Mouse (Mus musculus): ENCODE results near the gene Psma3. TPM values are rescaled to one million over a fixed set of nuclear protein-coding genes. Genes with fewer than 3 reads are reported as not detected.
A peak's percentile ranks its signal among the peaks of the same experiment; 100 is the strongest.

Psma3 gene
- polyA plus RNA-seq, 1 experiment from 2014 or later, result 652 TPM

GRCm38 (mm10) chr12:70984855-70985550 is 10.6 kb downstream of the Psma3 start:
- H3K9me3 ChIP-seq (ENCODE audit: control insufficient read depth, low read length), result no peaks in the 10 kb centered on the region
- no peak overlapping the region for H3K4me3 ChIP-seq (ENCODE audit: low read depth, low read length)
- no peaks in the 10 kb centered on the region for H3K27me3 ChIP-seq (ENCODE audit: control insufficient read depth, insufficient read depth, low read length)
- ATAC-seq (ENCODE audit: insufficient number of reproducible peaks, low FRiP score, low TSS enrichment, low read depth) (no peak), DNase-seq (ENCODE audit: low spot score) (no peak)
- no peak overlapping the region for H3K4me2 ChIP-seq (ENCODE audit: low read depth, severe bottlenecking)
- no peak overlapping the region for H3K9ac ChIP-seq (ENCODE audit: low read length)
- no peaks in the 10 kb centered on the region for H3K4me1 ChIP-seq (ENCODE audit: control insufficient read depth, insufficient read depth, low read length)
- WGBS, result 92% methylated on average over 7 of the region's 7 CpGs
- H3K36me3 ChIP-seq (ENCODE audit: control insufficient read depth, insufficient read depth, low read length), result peaks cover 23% of the 10 kb centered on the region; the same call in 1 of the 2 replicates
- no peak overlapping the region for H3K27ac ChIP-seq (replicated peaks; ENCODE audit: low read depth, low read length)

- Histone ChIP-seq H3K4me3 (ENCODE audit: low read depth, low read length) (no peak overlapping the region), H3K36me3 (ENCODE audit: control insufficient read depth, insufficient read depth, low read length) (no peaks in the 10 kb centered on the region; the same call in 1 of the 2 replicates), H3K9ac (ENCODE audit: low read length) (no peak overlapping the region), H3K9me3 (ENCODE audit: control insufficient read depth, low read length) (no peaks in the 10 kb centered on the region), H3K4me2 (ENCODE audit: low read depth, severe bottlenecking) (no peak overlapping the region), H3K27me3 (ENCODE audit: control insufficient read depth, insufficient read depth, low read length) (no peaks in the 10 kb centered on the region), H3K27ac (replicated peaks; ENCODE audit: low read depth, low read length) (no peak overlapping the region), H3K4me1 (ENCODE audit: control insufficient read depth, insufficient read depth, low read length) (no peaks in the 10 kb centered on the region)
- 96% methylated on average over 5 of the region's 5 CpGs for WGBS
- DNase-seq (ENCODE audit: low spot score) (no peak), ATAC-seq (ENCODE audit: insufficient number of reproducible peaks, low FRiP score, low TSS enrichment, low read depth) (no peak)
Measured at GRCm38 (mm10) chr12:70997225-70997624, 22.8 kb downstream of the Psma3 start.

- no peak overlapping the region for H3K4me3 ChIP-seq (ENCODE audit: low read depth, low read length)
- DNase-seq (ENCODE audit: low spot score) (no peak), ATAC-seq (ENCODE audit: insufficient number of reproducible peaks, low FRiP score, low TSS enrichment, low read depth) (no peak)
- H3K4me1 ChIP-seq (ENCODE audit: control insufficient read depth, insufficient read depth, low read length), result no peaks in the 10 kb centered on the region
- 68% methylated on average over 5 of the region's 5 CpGs for WGBS
- peaks cover 3% of the 10 kb centered on the region for H3K36me3 ChIP-seq (ENCODE audit: control insufficient read depth, insufficient read depth, low read length)
- H3K9me3 ChIP-seq (ENCODE audit: control insufficient read depth, low read length), result no peaks in the 10 kb centered on the region
- H3K27ac ChIP-seq (replicated peaks; ENCODE audit: low read depth, low read length), result 0 out of 2 replicates have a peak overlapping the region, but pooled peaks have one; percentile 21
- H3K27me3 ChIP-seq (ENCODE audit: control insufficient read depth, insufficient read depth, low read length), result no peaks in the 10 kb centered on the region
- H3K4me2 ChIP-seq (ENCODE audit: low read depth, severe bottlenecking), result no peak overlapping the region
- no peak overlapping the region for H3K9ac ChIP-seq (ENCODE audit: low read length)
Measured at GRCm38 (mm10) chr12:70999423-70999903, 25.0 kb downstream of the Psma3 start.

DNA sequence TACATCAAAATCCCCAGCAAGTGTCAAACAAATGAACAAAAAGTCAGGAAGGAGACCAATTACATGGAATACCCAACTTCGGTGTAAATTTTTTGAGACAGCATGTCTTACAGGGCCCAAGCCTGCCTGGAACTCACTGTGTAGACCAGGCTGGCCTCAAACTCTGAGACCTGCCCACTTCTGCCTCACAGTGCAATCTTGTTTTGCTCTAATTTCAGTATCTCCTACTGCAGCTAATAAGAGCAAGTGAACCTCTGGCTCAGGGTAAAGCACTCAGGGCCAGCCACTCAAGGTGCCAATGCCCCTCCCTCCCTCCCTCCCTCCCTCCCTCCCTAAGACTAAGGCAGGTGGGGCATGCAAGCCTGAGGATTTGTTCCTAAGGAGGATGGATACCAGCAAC is 25.9 kb downstream of the Psma3 start:
- 87% methylated on average over 1 of the region's 1 CpGs for WGBS
- H3K9me3 ChIP-seq (ENCODE audit: control insufficient read depth, low read length), result no peaks in the 10 kb centered on the region
- H3K4me3 ChIP-seq (ENCODE audit: low read depth, low read length), result no peak overlapping the region
- H3K36me3 ChIP-seq (ENCODE audit: control insufficient read depth, insufficient read depth, low read length), result peaks cover 10% of the 10 kb centered on the region
- no peaks in the 10 kb centered on the region for H3K27me3 ChIP-seq (ENCODE audit: control insufficient read depth, insufficient read depth, low read length)
- H3K27ac ChIP-seq (replicated peaks; ENCODE audit: low read depth, low read length), result no peak overlapping the region
- H3K4me1 ChIP-seq (ENCODE audit: control insufficient read depth, insufficient read depth, low read length), result no peaks in the 10 kb centered on the region
- no peak overlapping the region for H3K9ac ChIP-seq (ENCODE audit: low read length)
- DNase-seq (ENCODE audit: low spot score) (no peak), ATAC-seq (ENCODE audit: insufficient number of reproducible peaks, low FRiP score, low TSS enrichment, low read depth) (no peak)
- H3K4me2 ChIP-seq (ENCODE audit: low read depth, severe bottlenecking), result no peak overlapping the region

DNA sequence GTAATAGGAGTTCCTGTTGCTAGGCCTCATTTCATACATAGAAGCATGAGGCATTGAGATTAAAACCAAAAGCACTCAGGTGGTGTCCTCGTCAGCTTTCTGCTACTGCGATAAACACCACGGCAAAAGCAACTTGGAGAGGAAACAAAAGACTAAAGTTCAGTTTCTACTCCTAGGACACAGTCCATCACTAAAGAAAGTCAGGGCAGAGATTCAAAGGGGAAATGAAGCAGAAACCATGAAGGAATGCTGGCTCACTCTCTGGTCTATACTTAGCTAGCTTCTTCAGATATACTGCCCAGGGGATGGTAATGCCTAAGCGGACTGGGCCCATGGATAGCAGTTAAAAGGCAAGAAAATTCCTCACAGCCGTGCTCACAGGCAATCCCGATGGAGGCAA is 27.0 kb downstream of the Psma3 start:
- DNase-seq (ENCODE audit: low spot score), result no peak

GRCm38 (mm10) chr12:71003760-71004426 is 29.5 kb downstream of the Psma3 start:
- Histone ChIP-seq H3K4me1 (ENCODE audit: control insufficient read depth, insufficient read depth, low read length) (no peaks in the 10 kb centered on the region), H3K27ac (replicated peaks; ENCODE audit: low read depth, low read length) (no peak overlapping the region), H3K4me3 (ENCODE audit: low read depth, low read length) (no peak overlapping the region), H3K27me3 (ENCODE audit: control insufficient read depth, insufficient read depth, low read length) (no peaks in the 10 kb centered on the region), H3K9ac (ENCODE audit: low read length) (no peak overlapping the region), H3K4me2 (ENCODE audit: low read depth, severe bottlenecking) (no peak overlapping the region), H3K36me3 (ENCODE audit: control insufficient read depth, insufficient read depth, low read length) (peaks cover 29% of the 10 kb centered on the region), H3K9me3 (ENCODE audit: control insufficient read depth, low read length) (no peaks in the 10 kb centered on the region)
- ATAC-seq (ENCODE audit: insufficient number of reproducible peaks, low FRiP score, low TSS enrichment, low read depth), result no peak
- WGBS, result 95% methylated on average over 5 of the region's 6 CpGs
- DNase-seq (ENCODE audit: low spot score), result no peak

More for the DNA sequence above, 27.0 kb downstream of the Psma3 start:
- Histone ChIP-seq H3K4me3 (ENCODE audit: low read depth, low read length) (no peak overlapping the region), H3K9me3 (ENCODE audit: control insufficient read depth, low read length) (no peaks in the 10 kb centered on the region), H3K36me3 (ENCODE audit: control insufficient read depth, insufficient read depth, low read length) (peaks cover 17% of the 10 kb centered on the region), H3K4me2 (ENCODE audit: low read depth, severe bottlenecking) (no peak overlapping the region), H3K27ac (replicated peaks; ENCODE audit: low read depth, low read length) (no peak overlapping the region), H3K27me3 (ENCODE audit: control insufficient read depth, insufficient read depth, low read length) (no peaks in the 10 kb centered on the region), H3K9ac (ENCODE audit: low read length) (no peak overlapping the region), H3K4me1 (ENCODE audit: control insufficient read depth, insufficient read depth, low read length) (no peaks in the 10 kb centered on the region)
- ATAC-seq (ENCODE audit: insufficient number of reproducible peaks, low FRiP score, low TSS enrichment, low read depth), result no peak
- WGBS, result 85% methylated on average over 6 of the region's 6 CpGs

- 94% methylated on average over 6 of the region's 6 CpGs for WGBS
- H3K27me3 ChIP-seq (ENCODE audit: control insufficient read depth, insufficient read depth, low read length), result no peaks in the 10 kb centered on the region
- H3K4me1 ChIP-seq (ENCODE audit: control insufficient read depth, insufficient read depth, low read length), result no peaks in the 10 kb centered on the region
- peaks cover 38% of the 10 kb centered on the region for H3K36me3 ChIP-seq (ENCODE audit: control insufficient read depth, insufficient read depth, low read length)
- H3K4me3 ChIP-seq (ENCODE audit: low read depth, low read length), result no peak overlapping the region
- no peaks in the 10 kb centered on the region for H3K9me3 ChIP-seq (ENCODE audit: control insufficient read depth, low read length)
- no peak overlapping the region for H3K4me2 ChIP-seq (ENCODE audit: low read depth, severe bottlenecking)
- DNase-seq (ENCODE audit: low spot score) (no peak), ATAC-seq (ENCODE audit: insufficient number of reproducible peaks, low FRiP score, low TSS enrichment, low read depth) (no peak)
- H3K9ac ChIP-seq (ENCODE audit: low read length), result no peak overlapping the region
- no peak overlapping the region for H3K27ac ChIP-seq (replicated peaks; ENCODE audit: low read depth, low read length)
Measured at GRCm38 (mm10) chr12:71006141-71006540, 31.7 kb downstream of the Psma3 start.

GRCm38 (mm10) chr12:71006901-71007300 is 32.5 kb downstream of the Psma3 start:
- no peaks in the 10 kb centered on the region for H3K27me3 ChIP-seq (ENCODE audit: control insufficient read depth, insufficient read depth, low read length)
- H3K9ac ChIP-seq (ENCODE audit: low read length), result no peak overlapping the region
- no peaks in the 10 kb centered on the region for H3K4me1 ChIP-seq (ENCODE audit: control insufficient read depth, insufficient read depth, low read length)
- 93% methylated on average over 7 of the region's 7 CpGs for WGBS
- H3K27ac ChIP-seq (replicated peaks; ENCODE audit: low read depth, low read length), result no peak overlapping the region
- no peak overlapping the region for H3K4me3 ChIP-seq (ENCODE audit: low read depth, low read length)
- DNase-seq (ENCODE audit: low spot score) (no peak), ATAC-seq (ENCODE audit: insufficient number of reproducible peaks, low FRiP score, low TSS enrichment, low read depth) (no peak)
- no peaks in the 10 kb centered on the region for H3K9me3 ChIP-seq (ENCODE audit: control insufficient read depth, low read length)
- H3K4me2 ChIP-seq (ENCODE audit: low read depth, severe bottlenecking), result no peak overlapping the region
- H3K36me3 ChIP-seq (ENCODE audit: control insufficient read depth, insufficient read depth, low read length), result peaks cover 38% of the 10 kb centered on the region

All from limb, embryonic 11.5 days (tissue).